Mouse (Mus musculus): ENCODE data around the gene Gm21836. TPM values are rescaled to one million over a fixed set of nuclear protein-coding genes. Genes with fewer than 3 reads are reported as not detected.

Gm21836 gene
- polyA plus RNA-seq (2014; fragmentation: Illumina TruSeq; extraction: RNeasy Lipid Tissue Mini Kit (QIAGEN cat#74804); ENCODE audit: insufficient read depth, low read depth, low replicate concordance): not detected

GRCm38 (mm10) chr9:124493693-124494092, at the start of gene Gm21836:
Gene Gm21836 (minus strand): TSS chr9:124493793.

DNA sequence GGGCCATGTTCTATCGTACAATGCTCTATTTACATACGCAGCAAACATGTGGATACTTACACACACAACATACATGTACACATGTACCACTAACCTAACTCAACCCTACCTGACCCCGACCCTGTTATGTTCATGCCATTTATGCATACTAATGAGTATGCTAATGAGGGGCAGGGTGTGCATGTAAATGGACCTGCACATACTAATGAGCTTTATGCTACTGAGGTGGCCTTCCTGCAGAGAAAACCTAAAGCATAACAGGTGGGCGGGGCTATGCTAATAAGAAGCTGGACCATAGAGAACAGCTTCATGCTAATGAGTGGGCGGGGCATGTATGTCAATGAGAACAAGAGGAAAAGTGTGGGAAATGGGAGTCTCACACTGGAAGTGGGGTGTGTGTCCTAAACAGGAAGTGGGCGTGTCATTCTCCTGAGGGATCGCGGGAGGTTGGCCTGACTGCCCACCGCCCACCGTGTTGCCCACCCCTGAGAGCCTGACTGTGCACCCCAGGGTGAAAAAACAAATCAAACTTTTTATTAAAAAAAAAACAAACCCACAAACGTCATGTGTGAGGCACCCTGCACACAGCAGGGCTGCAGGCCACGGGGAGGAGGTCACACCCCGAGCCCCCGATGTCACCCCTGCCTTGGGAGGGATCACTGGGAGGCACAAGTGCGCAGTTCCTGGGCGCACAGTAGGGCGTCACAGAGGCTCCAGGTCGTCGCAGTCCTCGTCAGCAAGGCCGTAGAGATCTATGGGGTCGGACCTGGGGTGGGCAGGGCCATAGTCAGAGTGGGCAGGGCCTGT, 17.3 kb downstream of the Gm21836 start, which contains the start of gene Ppp2r3d:
TSS of gene Ppp2r3d (minus strand) at position 803 of the 807 bp plus-strand sequence.

Other genes starting within 250 kb of the Gm21836 start
- 9.8 TPM for gene 2010315B03Rik, start 181.1 kb downstream of the Gm21836 start, polyA plus RNA-seq (2014; fragmentation: Illumina TruSeq; extraction: RNeasy Lipid Tissue Mini Kit (QIAGEN cat#74804); ENCODE audit: insufficient read depth, low read depth, low replicate concordance)
- gene Ppp2r3d, start 16.9 kb downstream of the Gm21836 start, polyA plus RNA-seq (2014; fragmentation: Illumina TruSeq; extraction: RNeasy Lipid Tissue Mini Kit (QIAGEN cat#74804); ENCODE audit: insufficient read depth, low read depth, low replicate concordance): 47.3 TPM

Measured in lung, adult 10 weeks (tissue).